Mouse (Mus musculus) neural tube, embryonic 15.5 days (tissue): ENCODE measurements around the gene Fabp7. TPM values are rescaled to one million over a fixed set of nuclear protein-coding genes. Genes with fewer than 3 reads are reported as not detected.

Experiments used
- ATAC-seq: fragments of 200-750 bp; cut with Nextera tagmentation; 2 replicates; pipeline ENCODE4 v1.8.0; 2017; ENCODE audit warnings: mild to moderate bottlenecking, moderate TSS enrichment, moderate library complexity; ENCODE audit not compliant: low FRiP score
- H3K27ac ChIP-seq: fragments of 300-500 bp; sonication (generic); replicated peaks from 2 replicates; pipeline ENCODE4 v1.5.1; 2015; ENCODE audit warnings: mild to moderate bottlenecking, inconsistent platforms
- H3K27me3 ChIP-seq: fragments of 300-500 bp; sonication (generic); replicated peaks from 2 replicates; pipeline ENCODE4 v1.6.1; 2015; ENCODE audit warnings: inconsistent platforms
- H3K36me3 ChIP-seq: fragments of 300-500 bp; sonication (generic); 2 replicates; pipeline ENCODE4 v1.6.1; 2015; ENCODE audit warnings: inconsistent platforms
- H3K4me1 ChIP-seq: fragments of 300-500 bp; sonication (generic); 2 replicates; pipeline ENCODE4 v1.6.1; 2015; ENCODE audit warnings: inconsistent platforms
- H3K4me2 ChIP-seq: fragments of 300-500 bp; sonication (generic); 2 replicates; pipeline ENCODE4 v1.6.1; 2015; ENCODE audit warnings: inconsistent platforms, mild to moderate bottlenecking, moderate library complexity
- H3K4me3 ChIP-seq: fragments of 300-500 bp; sonication (generic); replicated peaks from 2 replicates; pipeline ENCODE4 v1.5.1; 2015; ENCODE audit warnings: mild to moderate bottlenecking, inconsistent platforms
- H3K9ac ChIP-seq: fragments of 300-500 bp; sonication (generic); replicated peaks from 2 replicates; pipeline ENCODE4 v1.6.1; 2015; ENCODE audit warnings: mild to moderate bottlenecking, inconsistent platforms
- H3K9me3 ChIP-seq: fragments of 300-500 bp; sonication (generic); replicated peaks from 2 replicates; pipeline ENCODE4 v1.6.1; 2016; ENCODE audit warnings: inconsistent platforms
- WGBS: fragments of 180-500 bp; shearing (Covaris S2); methylation state at CpG from one replicate; pipeline ENCODE4 v1.1.7; 2015; ENCODE audit warnings: mixed read lengths; 5-methylcytosine and 5-hydroxymethylcytosine counted together
- polyA plus RNA-seq: library from polyadenylated mRNA; unstranded; fragments of >200 nt; fragmentation: Nextera tagmentation; extraction: Ambion mirVana; gene quantifications from 2 replicates; pipeline ENCODE4 v1.2.1, GENCODE M21; 2015

The Fabp7 gene
- polyA plus RNA-seq, 1 experiment from 2014 or later: 2,236 TPM

DNA sequence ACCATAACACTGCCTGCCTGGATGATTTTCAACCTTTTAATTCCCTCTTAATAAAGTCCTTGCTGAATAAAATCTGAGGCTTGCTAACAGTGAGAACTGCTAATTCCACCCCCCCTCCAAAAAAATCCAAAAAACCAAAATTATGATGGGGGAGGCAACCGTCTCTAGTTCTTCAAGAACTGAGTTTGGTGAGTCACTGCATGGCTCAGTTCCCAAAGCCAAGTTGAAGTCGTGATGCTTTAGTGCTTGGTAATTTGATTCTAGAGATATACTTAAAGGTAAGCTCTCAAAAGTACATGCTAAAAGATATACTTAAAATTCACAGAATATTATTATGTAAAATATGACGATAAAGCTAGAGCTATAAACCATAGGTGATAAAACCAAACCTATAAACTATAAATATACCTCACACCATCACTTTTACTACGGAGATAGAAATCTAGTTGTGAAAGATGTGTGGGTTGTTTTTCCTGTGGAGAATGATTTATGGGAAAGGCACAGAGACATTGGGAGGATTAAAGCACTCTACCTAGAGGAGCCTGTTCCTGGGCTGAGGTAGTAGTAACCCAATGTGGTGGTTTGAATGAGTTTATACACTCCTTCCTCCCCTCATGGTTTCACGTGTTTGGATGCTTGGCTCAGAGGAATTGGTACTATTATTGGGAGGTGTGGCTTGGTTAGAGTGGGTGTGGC, 27.6 kb downstream of the Fabp7 start:
- H3K27me3 ChIP-seq: no peaks in the 10 kb centered on the region
- no peaks in the 10 kb centered on the region; the same call in 1 of the 2 replicates for H3K36me3 ChIP-seq
- no peak overlapping the region for H3K4me3 ChIP-seq
- no peaks in the 10 kb centered on the region for H3K4me1 ChIP-seq
- no peak for ATAC-seq
- WGBS: 88% methylated on average over 5 of the region's 5 CpGs
- no peak overlapping the region for H3K27ac ChIP-seq
- no peak overlapping the region for H3K4me2 ChIP-seq
- no peak overlapping the region for H3K9ac ChIP-seq
- H3K9me3 ChIP-seq: no peaks in the 10 kb centered on the region

DNA sequence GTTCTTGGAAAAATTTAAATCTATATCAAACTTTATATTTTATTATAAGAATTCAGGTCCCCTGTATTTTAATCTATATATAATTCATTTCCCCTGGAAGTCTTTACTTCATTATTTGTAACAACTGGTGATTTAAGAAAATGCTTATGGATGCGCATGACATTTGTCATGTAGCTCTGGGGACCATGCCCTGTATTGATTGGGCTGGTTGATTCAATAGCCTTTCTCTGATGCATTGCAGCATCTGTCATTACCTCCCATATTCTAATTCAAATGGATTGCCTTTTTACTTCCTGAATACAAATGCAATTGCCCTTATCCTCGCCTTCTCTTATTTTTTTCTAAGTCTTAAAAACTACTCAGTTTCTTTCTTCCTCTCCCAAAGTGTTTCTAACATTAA, 29.6 kb downstream of the Fabp7 start:
- Histone ChIP-seq H3K4me2 (no peak overlapping the region), H3K4me3 (no peak overlapping the region), H3K27ac (no peak overlapping the region), H3K27me3 (no peaks in the 10 kb centered on the region), H3K9ac (no peak overlapping the region), H3K36me3 (no peaks in the 10 kb centered on the region), H3K4me1 (no peaks in the 10 kb centered on the region), H3K9me3 (no peaks in the 10 kb centered on the region)
- ATAC-seq: no peak
- 64% methylated on average over 2 of the region's 2 CpGs for WGBS

DNA sequence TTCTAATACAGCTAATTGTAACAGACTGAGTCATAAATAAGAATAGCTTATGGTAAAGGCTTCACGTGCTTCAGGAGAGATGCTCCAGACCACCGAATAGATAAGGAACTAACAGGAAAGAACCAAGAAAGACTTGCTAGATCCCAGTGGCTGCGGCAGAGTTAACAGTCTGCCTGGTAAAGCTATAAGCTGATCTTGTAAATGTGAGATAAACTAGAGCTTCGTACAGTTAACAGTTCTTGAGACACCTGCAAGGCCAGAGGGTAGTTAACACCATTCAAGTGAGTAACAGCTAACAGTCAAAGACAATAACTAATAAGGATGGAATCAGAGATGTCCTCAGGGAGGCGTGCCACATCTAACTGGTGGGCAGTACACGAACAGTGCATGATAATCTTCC, 31.2 kb downstream of the Fabp7 start:
- Histone ChIP-seq H3K4me2 (no peak overlapping the region), H3K27ac (no peak overlapping the region), H3K27me3 (no peaks in the 10 kb centered on the region), H3K9me3 (no peaks in the 10 kb centered on the region), H3K36me3 (no peaks in the 10 kb centered on the region), H3K4me3 (no peak overlapping the region), H3K9ac (no peak overlapping the region), H3K4me1 (no peaks in the 10 kb centered on the region)
- WGBS: 77% methylated on average over 6 of the region's 6 CpGs
- no peak for ATAC-seq

DNA sequence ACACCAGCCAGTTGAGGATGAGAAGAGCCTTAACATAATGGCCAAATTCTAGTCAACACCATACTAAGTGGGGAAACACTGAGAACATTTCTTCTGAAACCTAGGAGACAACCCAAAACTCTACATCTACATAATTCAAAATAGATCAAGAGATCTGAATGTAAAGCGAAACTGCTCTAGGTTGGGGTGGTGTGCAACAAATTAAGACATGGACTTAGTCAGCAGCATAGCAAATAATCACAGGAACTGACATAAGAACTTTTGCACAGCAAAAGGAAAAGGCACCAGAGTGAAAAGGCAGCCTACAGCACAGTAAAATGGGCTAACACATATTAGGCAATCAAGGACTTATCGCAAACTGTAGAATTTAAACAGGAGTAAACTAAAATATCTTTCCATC, 34.5 kb downstream of the Fabp7 start:
- WGBS: 95% methylated on average over 2 of the region's 2 CpGs

DNA sequence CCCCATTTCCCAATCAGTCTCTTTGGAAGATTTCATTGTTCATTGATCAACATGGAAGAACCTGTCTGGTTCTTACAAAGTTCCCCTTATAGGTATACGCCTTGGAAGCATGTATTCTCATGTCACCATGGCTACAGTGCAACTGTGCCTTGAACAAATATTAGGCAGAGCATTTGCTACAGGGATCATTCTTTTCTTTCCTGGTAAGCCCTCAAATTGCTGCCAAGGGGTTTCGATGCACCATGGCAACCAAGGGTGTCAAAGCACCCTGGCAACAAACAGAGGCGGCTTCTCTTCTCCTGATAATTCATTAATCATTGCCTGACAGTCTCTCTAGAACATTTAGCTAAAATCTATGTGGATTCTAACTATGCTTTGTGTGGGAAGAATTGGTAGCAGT, 37.8 kb downstream of the Fabp7 start:
- WGBS: 9% methylated on average over 3 of the region's 3 CpGs
- no peak overlapping the region for H3K4me2 ChIP-seq
- H3K4me1 ChIP-seq: peaks cover 3% of the 10 kb centered on the region; the same call in 1 of the 2 replicates
- no peaks in the 10 kb centered on the region for H3K27me3 ChIP-seq
- no peaks in the 10 kb centered on the region for H3K36me3 ChIP-seq
- H3K27ac ChIP-seq: no peak overlapping the region
- H3K9ac ChIP-seq: no peak overlapping the region
- no peaks in the 10 kb centered on the region for H3K9me3 ChIP-seq
- no peak overlapping the region for H3K4me3 ChIP-seq
- ATAC-seq: peak; percentile 70

More for the DNA sequence above, 34.5 kb downstream of the Fabp7 start:
- ATAC-seq: no peak
- H3K9ac ChIP-seq: no peak overlapping the region
- H3K4me2 ChIP-seq: no peak overlapping the region
- no peak overlapping the region for H3K4me3 ChIP-seq
- H3K36me3 ChIP-seq: no peaks in the 10 kb centered on the region
- H3K4me1 ChIP-seq: peaks cover 3% of the 10 kb centered on the region; the same call in 1 of the 2 replicates
- H3K27ac ChIP-seq: no peak overlapping the region
- no peaks in the 10 kb centered on the region for H3K9me3 ChIP-seq
- no peaks in the 10 kb centered on the region for H3K27me3 ChIP-seq

DNA sequence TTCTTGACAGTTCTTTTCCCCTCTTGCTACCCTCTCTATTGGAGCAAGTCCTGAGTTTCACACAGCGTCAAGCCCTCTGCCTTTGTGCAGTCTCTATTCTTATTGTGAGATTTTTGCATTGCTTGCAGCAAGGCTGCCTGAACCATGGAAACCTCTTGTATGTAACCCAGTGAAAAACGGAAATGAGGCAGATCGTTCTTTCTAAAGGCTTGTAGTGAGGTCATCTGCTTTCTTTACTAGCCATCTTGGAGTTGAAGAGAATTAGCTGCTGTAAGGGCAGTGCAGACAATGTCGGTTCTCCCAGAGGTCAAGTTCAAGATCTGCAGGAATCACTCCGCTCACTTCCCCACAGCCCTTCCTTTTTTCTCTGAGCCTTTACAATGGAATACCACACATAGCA, 44.0 kb downstream of the Fabp7 start:
- no peaks in the 10 kb centered on the region for H3K9me3 ChIP-seq
- H3K4me3 ChIP-seq: no peak overlapping the region
- ATAC-seq: peak; percentile 80
- H3K36me3 ChIP-seq: no peaks in the 10 kb centered on the region
- H3K4me1 ChIP-seq: no peaks in the 10 kb centered on the region
- H3K27ac ChIP-seq: no peak overlapping the region
- no peak overlapping the region for H3K9ac ChIP-seq
- no peaks in the 10 kb centered on the region for H3K27me3 ChIP-seq
- H3K4me2 ChIP-seq: no peak overlapping the region
- 10% methylated on average over 5 of the region's 5 CpGs for WGBS

DNA sequence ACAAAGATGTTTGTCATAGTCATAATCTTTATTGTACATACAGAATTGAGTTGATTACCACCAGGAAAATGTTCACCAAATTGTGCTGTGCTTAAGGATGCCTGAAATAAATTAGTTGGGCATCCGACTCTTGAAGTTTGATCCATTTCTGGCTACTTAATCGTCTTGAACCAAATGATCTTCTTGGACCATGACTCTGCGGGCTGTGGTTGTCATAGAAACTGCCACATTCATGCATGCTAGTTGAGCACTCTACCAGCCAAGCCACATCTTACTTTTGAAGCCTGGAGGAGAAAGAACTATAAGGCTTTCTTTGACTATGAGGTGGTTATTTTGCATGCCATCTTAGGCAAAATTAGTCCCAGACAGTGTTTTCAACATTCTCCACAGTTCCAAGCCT, 44.9 kb downstream of the Fabp7 start:
- ATAC-seq: no peak
- WGBS: 47% methylated on average over 3 of the region's 3 CpGs

DNA sequence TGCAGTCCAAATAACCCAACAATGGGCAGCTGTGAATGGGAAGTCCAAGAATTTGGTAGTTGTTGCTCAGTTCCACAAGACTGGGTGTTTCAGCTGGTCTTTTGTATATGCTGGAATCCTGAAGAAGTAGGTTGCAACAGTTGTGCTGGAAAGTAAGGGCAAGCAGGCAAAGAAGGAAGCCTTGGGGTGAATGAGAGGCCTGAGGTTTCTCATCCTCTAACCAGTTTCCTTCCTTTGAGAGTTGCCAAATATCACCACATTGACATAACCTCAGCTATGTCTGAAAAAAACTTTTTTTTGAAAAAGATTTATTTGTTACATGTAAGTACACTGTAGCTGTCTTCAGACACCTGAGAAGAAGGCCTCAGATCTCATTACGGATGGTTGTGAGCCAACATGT, 50.4 kb downstream of the Fabp7 start:
- Histone ChIP-seq H3K36me3 (no peaks in the 10 kb centered on the region), H3K4me1 (no peaks in the 10 kb centered on the region), H3K4me3 (no peak overlapping the region), H3K4me2 (no peak overlapping the region), H3K27ac (no peak overlapping the region), H3K9ac (no peak overlapping the region), H3K9me3 (no peaks in the 10 kb centered on the region), H3K27me3 (no peaks in the 10 kb centered on the region)
- 95% methylated on average over 1 of the region's 1 CpGs for WGBS
- ATAC-seq: no peak

More for the DNA sequence above, 44.9 kb downstream of the Fabp7 start:
- H3K4me3 ChIP-seq: no peak overlapping the region
- H3K27ac ChIP-seq: no peak overlapping the region
- H3K36me3 ChIP-seq: no peaks in the 10 kb centered on the region
- no peak overlapping the region for H3K4me2 ChIP-seq
- no peak overlapping the region for H3K9ac ChIP-seq
- no peaks in the 10 kb centered on the region for H3K9me3 ChIP-seq
- H3K4me1 ChIP-seq: no peaks in the 10 kb centered on the region
- no peaks in the 10 kb centered on the region for H3K27me3 ChIP-seq

DNA sequence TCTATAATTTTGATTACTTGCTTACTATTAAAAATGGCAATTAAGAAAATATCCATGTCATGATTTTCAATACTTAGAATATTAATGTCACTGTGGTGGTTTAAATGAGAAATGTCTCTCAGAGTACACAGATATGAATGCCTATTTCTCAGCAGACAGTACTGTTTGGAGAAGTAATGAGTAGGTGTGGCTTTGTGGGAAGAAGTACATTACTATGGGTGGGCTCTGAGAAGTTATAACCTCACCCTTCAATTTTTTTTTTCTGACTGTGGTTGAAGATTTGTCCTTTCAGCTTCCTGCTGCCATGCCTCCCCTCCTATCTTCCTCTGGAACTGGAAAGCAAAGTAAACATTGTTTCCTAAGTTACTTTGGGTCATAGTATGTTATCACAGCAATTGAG, 51.3 kb downstream of the Fabp7 start:
- ATAC-seq: no peak

More for the DNA sequence above, 51.3 kb downstream of the Fabp7 start:
- no peak overlapping the region for H3K4me2 ChIP-seq
- H3K4me3 ChIP-seq: no peak overlapping the region
- no peak overlapping the region for H3K9ac ChIP-seq
- no peaks in the 10 kb centered on the region for H3K4me1 ChIP-seq
- H3K27me3 ChIP-seq: no peaks in the 10 kb centered on the region
- no peaks in the 10 kb centered on the region for H3K9me3 ChIP-seq
- H3K36me3 ChIP-seq: no peaks in the 10 kb centered on the region
- H3K27ac ChIP-seq: no peak overlapping the region

Other genes starting within 250 kb of the Fabp7 start
- 5.1 and 5.2 TPM in 2 replicates for gene Pkib, start 152.9 kb upstream of the Fabp7 start, polyA plus RNA-seq
- 34.4 and 37.3 TPM in 2 replicates for gene Smpdl3a, start 9.5 kb downstream of the Fabp7 start, polyA plus RNA-seq